Mouse (Mus musculus) embryonic facial prominence, embryonic 14.5 days (tissue): ENCODE data around the gene Comt. TPM values are rescaled to one million over a fixed set of nuclear protein-coding genes. Genes with fewer than 3 reads are reported as not detected.
A peak's percentile ranks its signal among the peaks of the same experiment; 100 is the strongest.

Experiments
- ATAC-seq: fragments of 200-750 bp; cut with Nextera tagmentation; 2 replicates; pipeline ENCODE4 v1.8.0; 2017; ENCODE audit warnings: low read depth, moderate number of reproducible peaks, moderate TSS enrichment
- DNase-seq: peaks from one replicate; pipeline ENCODE4 v3.0.0-alpha.2; 2015; ENCODE audit warnings: low spot score
- H3K27ac ChIP-seq: fragments of 300-500 bp; sonication (generic); replicated peaks from 2 replicates; pipeline ENCODE4 v1.5.1; 2014; ENCODE audit warnings: low read depth, mild to moderate bottlenecking, low read length, moderate library complexity
- H3K27me3 ChIP-seq: fragments of 300-500 bp; sonication (generic); replicated peaks from 2 replicates; pipeline ENCODE4 v1.6.1; 2014; ENCODE audit warnings: low read length; ENCODE audit not compliant: control insufficient read depth, insufficient read depth
- H3K36me3 ChIP-seq: fragments of 300-500 bp; sonication (generic); 2 replicates; pipeline ENCODE4 v1.6.1; 2014; ENCODE audit warnings: low read length, mixed read lengths; ENCODE audit not compliant: control insufficient read depth, insufficient read depth
- H3K4me1 ChIP-seq: fragments of 300-500 bp; sonication (generic); 2 replicates; pipeline ENCODE4 v1.6.1; 2014; ENCODE audit warnings: antibody characterized with exemption, low read length; ENCODE audit not compliant: control insufficient read depth, insufficient read depth
- H3K4me2 ChIP-seq: fragments of 300-500 bp; sonication (generic); 2 replicates; pipeline ENCODE4 v1.6.1; 2014; ENCODE audit warnings: low read depth, mild to moderate bottlenecking, low read length, moderate library complexity, mixed read lengths
- H3K4me3 ChIP-seq: fragments of 300-500 bp; sonication (generic); 2 replicates; pipeline ENCODE4 v1.5.1; 2014; ENCODE audit warnings: low read depth, mild to moderate bottlenecking, low read length
- H3K9ac ChIP-seq: fragments of 300-500 bp; sonication (generic); 2 replicates; pipeline ENCODE4 v1.6.1; 2014; ENCODE audit warnings: low read depth, mild to moderate bottlenecking, low read length, moderate library complexity, mixed read lengths
- H3K9me3 ChIP-seq: fragments of 300-500 bp; sonication (generic); 2 replicates; pipeline ENCODE4 v1.6.1; 2016; ENCODE audit warnings: low read length; ENCODE audit not compliant: control insufficient read depth
- WGBS: fragments of 180-500 bp; shearing (Covaris S2); extraction: QIAGEN DNeasy Blood & Tissue Kit; methylation state at CpG from one replicate; pipeline ENCODE4 v1.1.7; 2014; 5-methylcytosine and 5-hydroxymethylcytosine counted together
- polyA plus RNA-seq: library from polyadenylated mRNA; unstranded; fragments of >200 nt; fragmentation: Nextera tagmentation; extraction: Ambion mirVana; gene quantifications from 2 replicates; pipeline ENCODE4 v1.2.1, GENCODE M21; 2014

The Comt gene
- polyA plus RNA-seq, 1 experiment from 2014 or later, result 85.4 TPM

GRCm38 (mm10) chr16:18413032-18413816, 13.4 kb downstream of the Comt start:
- whole genome bisulfite sequencing, result 83% methylated on average over 7 of the region's 7 CpGs
- no peak overlapping the region for H3K9ac ChIP-seq
- no peaks in the 10 kb centered on the region for H3K9me3 ChIP-seq
- peaks cover 40% of the 10 kb centered on the region for H3K36me3 ChIP-seq
- H3K4me1 ChIP-seq, result peaks cover 11% of the 10 kb centered on the region
- ATAC-seq, result no peak
- no peak for DNase-seq
- H3K27me3 ChIP-seq, result no peaks in the 10 kb centered on the region
- no peak overlapping the region for H3K4me3 ChIP-seq
- H3K27ac ChIP-seq, result no peak overlapping the region
- no peak overlapping the region for H3K4me2 ChIP-seq

DNA sequence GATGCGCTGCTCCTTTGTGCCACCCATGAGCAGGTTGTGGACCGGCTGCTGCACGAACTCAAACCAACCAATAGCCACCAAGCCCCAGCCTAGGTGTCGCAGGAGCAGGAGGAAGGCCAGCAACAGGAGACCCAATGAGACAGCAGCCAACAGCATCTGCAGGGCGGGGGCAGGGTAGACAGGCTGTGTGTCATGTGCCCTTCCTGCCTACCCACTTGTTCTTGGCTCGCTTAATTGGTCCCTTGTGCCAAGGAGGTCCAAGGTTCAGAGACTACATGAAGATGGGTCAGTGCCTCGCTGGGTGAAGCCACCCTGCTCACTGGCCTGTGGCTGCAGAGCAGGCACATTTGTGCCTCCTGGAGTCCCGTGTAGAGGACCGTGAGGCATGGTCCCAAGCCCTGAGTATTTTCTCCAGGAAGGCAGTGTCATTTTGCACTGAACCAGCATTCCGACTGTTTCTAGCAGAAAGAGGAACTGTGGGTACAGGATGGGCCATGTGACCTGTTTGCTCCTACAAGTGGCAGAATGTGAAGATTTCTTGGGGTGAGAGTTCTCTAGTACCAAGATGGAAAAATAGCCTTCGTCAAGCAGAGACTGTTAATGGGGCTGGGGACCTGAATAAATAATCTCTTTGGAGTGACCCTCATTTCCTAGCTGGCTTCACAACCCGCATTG, 14.7 kb downstream of the Comt start:
- ATAC-seq, result no peak
- H3K36me3 ChIP-seq, result peaks cover 41% of the 10 kb centered on the region

DNA sequence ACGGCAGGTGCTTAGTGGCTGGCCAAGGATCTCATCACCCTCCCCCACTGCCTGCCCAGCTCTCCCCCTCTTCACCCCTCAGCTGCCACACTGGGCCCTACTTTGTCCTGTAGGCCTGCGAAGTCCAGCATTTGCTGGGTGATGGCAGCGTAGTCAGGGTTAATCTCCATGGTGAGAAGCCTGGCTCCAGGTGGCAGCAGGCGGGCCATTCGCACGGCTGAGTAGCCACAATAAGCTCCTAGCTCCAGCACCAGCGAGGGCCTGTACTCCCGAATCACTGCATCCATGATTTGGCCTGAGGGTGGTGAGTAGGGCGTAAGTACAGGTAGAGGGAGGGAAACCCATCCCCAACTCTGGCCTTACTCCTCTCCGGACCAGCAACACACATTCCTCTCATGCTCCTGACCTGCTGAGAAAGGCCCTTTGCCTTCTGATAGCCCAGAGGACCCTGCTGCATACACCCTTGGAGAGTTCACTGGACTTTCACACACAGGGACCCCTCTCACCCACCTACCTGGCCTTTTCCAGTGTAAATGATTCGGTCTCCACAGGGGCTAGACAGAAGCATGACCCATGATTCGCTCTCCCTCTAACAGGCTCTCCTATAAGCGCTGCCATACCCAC, 15.5 kb downstream of the Comt start:
- Histone ChIP-seq H3K4me3 (no peak overlapping the region), H3K4me2 (no peak overlapping the region), H3K27me3 (no peaks in the 10 kb centered on the region), H3K36me3 (peaks cover 44% of the 10 kb centered on the region), H3K4me1 (peaks cover 3% of the 10 kb centered on the region; the same call in 1 of the 2 replicates), H3K9ac (no peak overlapping the region), H3K27ac (no peak overlapping the region), H3K9me3 (no peaks in the 10 kb centered on the region)
- ATAC-seq (no peak), DNase-seq (no peak)
- WGBS, result 83% methylated on average over 13 of the region's 13 CpGs

More for the DNA sequence above, 14.7 kb downstream of the Comt start:
- 83% methylated on average over 11 of the region's 12 CpGs for WGBS
- no peak overlapping the region for H3K4me2 ChIP-seq
- no peaks in the 10 kb centered on the region for H3K27me3 ChIP-seq
- no peak for DNase-seq
- H3K27ac ChIP-seq, result no peak overlapping the region
- H3K9me3 ChIP-seq, result no peaks in the 10 kb centered on the region
- peaks cover 11% of the 10 kb centered on the region for H3K4me1 ChIP-seq
- no peak overlapping the region for H3K9ac ChIP-seq
- no peak overlapping the region for H3K4me3 ChIP-seq

GRCm38 (mm10) chr16:18410418-18410817, 16.2 kb downstream of the Comt start:
- DNase-seq (no peak), ATAC-seq (no peak)
- 69% methylated on average over 5 of the region's 5 CpGs for WGBS
- H3K4me3 ChIP-seq, result no peak overlapping the region
- H3K36me3 ChIP-seq, result peaks cover 44% of the 10 kb centered on the region
- H3K27ac ChIP-seq, result no peak overlapping the region
- no peaks in the 10 kb centered on the region for H3K27me3 ChIP-seq
- H3K4me1 ChIP-seq, result no peaks in the 10 kb centered on the region
- H3K9ac ChIP-seq, result no peak overlapping the region
- no peaks in the 10 kb centered on the region for H3K9me3 ChIP-seq
- H3K4me2 ChIP-seq, result no peak overlapping the region

DNA sequence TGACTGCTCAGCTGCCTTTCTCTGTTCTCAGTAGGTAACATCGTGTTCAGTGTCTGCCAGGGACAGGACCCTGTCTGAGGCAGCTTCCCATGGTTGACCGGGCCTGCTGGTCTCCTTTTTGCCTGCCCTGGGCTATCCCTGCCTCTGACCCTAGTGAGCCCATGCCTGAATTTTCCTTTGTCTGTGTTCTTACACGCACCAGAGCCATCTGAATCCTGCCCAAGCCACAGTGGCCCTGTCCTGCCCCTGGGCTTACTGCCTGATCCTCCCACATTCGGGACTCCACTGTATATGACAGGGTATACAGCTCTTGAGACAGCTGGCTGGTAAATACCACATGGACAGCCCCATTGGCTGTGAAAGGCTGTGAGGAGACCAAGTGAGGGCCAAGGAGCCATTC, 16.9 kb downstream of the Comt start:
- DNase-seq (no peak), ATAC-seq (no peak)
- Histone ChIP-seq H3K9me3 (no peaks in the 10 kb centered on the region), H3K4me2 (no peak overlapping the region), H3K4me3 (no peak overlapping the region), H3K27ac (no peak overlapping the region), H3K36me3 (peaks cover 49% of the 10 kb centered on the region), H3K27me3 (no peaks in the 10 kb centered on the region), H3K4me1 (no peaks in the 10 kb centered on the region), H3K9ac (no peak overlapping the region)
- 72% methylated on average over 4 of the region's 4 CpGs for WGBS

GRCm38 (mm10) chr16:18407912-18408311, 18.7 kb downstream of the Comt start:
- Histone ChIP-seq H3K4me2 (no peak overlapping the region), H3K27me3 (no peaks in the 10 kb centered on the region), H3K27ac (no peak overlapping the region), H3K4me1 (no peaks in the 10 kb centered on the region), H3K9ac (no peak overlapping the region), H3K4me3 (no peak overlapping the region), H3K9me3 (no peaks in the 10 kb centered on the region), H3K36me3 (peaks cover 66% of the 10 kb centered on the region)
- 69% methylated on average over 7 of the region's 7 CpGs for WGBS
- ATAC-seq, result no peak
- DNase-seq, result peak; percentile 35

DNA sequence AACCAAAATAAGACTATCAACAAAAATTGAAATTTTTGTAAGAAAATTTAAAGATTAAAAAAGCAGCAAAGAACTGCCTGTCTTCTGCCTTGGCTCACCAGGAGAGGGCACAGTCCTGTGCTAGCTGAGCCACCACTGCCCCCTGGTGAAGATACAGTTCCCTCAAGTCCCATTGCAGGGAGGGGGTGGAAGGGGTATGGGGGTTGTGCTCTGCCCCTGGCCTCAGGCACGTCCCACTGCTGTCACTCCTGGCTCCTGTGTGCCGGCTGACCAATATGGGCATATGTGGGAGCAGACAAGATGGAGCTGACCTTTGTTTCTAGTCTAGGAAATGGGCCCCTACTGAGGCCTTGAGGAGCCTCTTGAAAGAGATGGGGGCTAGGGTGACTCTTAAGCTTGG, 20.4 kb downstream of the Comt start:
- Histone ChIP-seq H3K27me3 (no peaks in the 10 kb centered on the region), H3K4me3 (no peak overlapping the region), H3K4me2 (no peak overlapping the region), H3K4me1 (no peaks in the 10 kb centered on the region), H3K9ac (no peak overlapping the region), H3K9me3 (no peaks in the 10 kb centered on the region), H3K36me3 (peaks cover 63% of the 10 kb centered on the region), H3K27ac (no peak overlapping the region)
- peak; percentile 67 for DNase-seq
- peak; percentile 56 for ATAC-seq
- WGBS, result 22% methylated on average over 2 of the region's 2 CpGs

GRCm38 (mm10) chr16:18405876-18406275, 20.8 kb downstream of the Comt start:
- Histone ChIP-seq H3K27ac (no peak overlapping the region), H3K9me3 (no peaks in the 10 kb centered on the region), H3K27me3 (no peaks in the 10 kb centered on the region), H3K4me2 (no peak overlapping the region), H3K4me3 (no peak overlapping the region), H3K4me1 (0 out of 2 replicates have a peak, but pooled peaks cover under 1% of the 10 kb centered on the region), H3K36me3 (peaks cover 58% of the 10 kb centered on the region), H3K9ac (no peak overlapping the region)
- ATAC-seq (no peak), DNase-seq (no peak)
- WGBS, result 46% methylated on average over 2 of the region's 2 CpGs
